Mouse (Mus musculus) urinary bladder, postnatal 36 days (tissue): ENCODE measurements around the gene Gm21964.
A peak's percentile ranks its signal among the peaks of the same experiment; 100 is the strongest.

Source experiments
- DNase-seq, 2 experiments: peaks; one replicate each; pipeline ENCODE4 v3.0.0; 2022; ENCODE audit warnings: low spot score in 2 of 2, mixed read lengths in 1 of 2

The Gm21964 gene

DNA sequence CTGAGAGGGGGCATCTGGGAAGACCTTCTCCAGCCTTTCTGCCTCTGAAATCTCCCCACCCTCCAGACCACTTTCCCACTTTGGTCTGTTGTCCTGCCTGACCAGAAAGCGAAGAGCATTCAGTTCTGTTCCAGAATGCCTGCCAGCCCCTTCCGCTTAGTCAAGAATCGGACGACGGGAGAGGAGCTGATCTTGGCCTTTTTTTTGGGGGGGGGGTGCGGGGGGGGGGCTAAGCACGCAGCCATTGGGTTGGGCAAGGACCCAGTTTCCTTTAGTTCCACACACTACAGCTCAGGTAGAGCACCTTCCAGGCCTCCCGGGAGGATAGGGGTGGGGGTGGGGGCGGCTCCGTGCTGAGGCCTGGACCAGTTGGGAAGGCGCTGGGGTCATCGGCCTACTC is at the start of gene Gm21964:
TSS of gene Gm21964 (plus strand) at position 301 of the 400 bp plus-strand sequence.
- DNase-seq: no peak

DNA sequence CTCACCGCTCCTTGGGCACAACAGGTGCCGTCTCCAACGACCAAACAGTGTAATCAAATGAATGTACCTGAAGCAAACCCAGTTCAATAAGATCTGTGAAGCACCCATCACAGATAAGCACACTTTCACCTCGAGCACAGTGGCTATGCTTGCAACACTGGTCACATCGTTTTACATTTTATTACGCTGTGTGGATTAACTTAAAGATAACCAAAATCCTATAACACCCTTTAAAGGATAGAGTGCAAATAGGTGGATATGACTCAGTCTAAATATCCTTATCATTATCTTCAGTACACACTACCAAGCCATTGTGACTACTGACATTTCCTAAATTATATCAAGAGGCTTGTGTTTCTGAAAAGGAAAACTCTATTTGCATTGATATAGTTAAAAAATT is 49.8 kb upstream of the Gm21964 start:
- DNase-seq: no peak

- no peak for DNase-seq
Measured at GRCm38 (mm10) chr8:110058207-110058606, 42.8 kb upstream of the Gm21964 start.

DNA sequence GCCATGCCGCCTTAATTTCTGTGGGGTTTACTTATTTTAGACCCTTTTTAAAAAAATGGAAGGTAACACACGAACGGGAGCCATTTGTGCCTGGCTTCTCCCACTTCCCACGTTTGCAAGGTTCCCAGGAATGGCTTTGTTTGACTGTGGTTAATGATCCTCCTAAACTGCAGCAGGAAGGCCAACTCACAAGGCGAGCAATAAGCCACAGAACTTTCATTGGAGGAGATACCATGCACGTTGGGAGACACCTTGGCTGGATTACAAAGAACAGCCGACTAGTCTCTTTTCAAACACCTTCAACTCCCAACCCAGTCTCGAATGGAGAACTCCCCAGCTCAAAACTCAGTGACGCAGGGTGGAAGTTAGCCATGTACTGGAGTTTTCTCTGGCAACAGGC is 36.8 kb upstream of the Gm21964 start:
- no peak for DNase-seq

DNA sequence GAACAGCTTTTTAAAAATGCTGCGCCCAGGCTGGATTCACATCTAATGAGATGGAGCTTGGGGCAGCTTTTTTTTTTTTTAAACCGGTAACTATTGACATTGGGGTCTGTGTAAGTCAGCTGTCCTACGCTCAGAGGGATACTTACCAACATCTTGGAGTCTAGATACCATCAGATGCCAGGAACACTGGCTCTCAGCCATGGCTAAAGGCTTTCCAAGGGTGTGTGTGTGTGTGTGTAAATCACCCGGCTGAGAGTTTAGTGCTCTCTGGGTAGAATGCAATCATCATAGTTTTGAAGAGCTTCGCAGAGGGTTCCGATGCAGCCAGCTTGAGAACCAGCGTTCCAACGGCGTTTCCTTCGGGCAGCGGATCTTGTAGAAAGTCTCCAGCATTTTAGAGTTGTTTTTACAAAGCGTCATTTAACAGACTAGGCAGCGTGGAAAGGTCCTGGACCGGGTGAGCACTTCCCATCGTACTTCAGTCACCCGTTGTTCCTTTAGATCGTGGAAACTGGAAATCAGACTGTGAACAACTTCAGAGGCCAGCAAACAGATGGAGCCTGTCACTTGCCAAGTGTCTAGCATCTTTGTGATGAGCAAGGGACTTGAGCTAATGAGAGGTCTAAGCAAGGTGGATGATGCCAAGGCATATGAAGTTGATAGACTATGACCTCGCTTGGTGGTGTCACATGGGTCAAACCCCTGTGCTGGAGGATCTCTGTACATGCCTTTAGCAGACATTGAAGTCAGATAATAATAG is 36.2 kb upstream of the Gm21964 start:
- no peak for DNase-seq

DNA sequence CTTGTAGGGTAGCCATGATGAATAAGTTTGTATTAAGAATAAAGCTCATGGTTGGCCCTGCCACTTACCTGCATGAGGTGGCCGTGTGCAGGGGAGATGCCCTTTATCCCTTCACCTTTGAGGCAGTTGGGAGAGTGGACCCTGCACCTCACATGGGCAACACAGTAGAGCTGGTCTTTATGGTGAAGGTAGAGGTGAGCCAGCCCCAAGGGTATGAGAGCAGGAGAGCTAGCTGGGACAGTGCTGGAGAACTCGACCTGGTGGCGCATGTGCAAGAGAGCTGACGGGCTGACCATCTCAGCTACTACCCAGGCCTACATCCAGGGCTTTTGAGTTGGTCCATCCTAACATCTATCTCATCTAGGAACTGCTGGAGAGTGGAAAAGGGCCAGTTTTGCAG is 35.3 kb upstream of the Gm21964 start:
- DNase-seq: no peak

- no peak for DNase-seq
Measured at GRCm38 (mm10) chr8:110069706-110070105, 31.3 kb upstream of the Gm21964 start.

GRCm38 (mm10) chr8:110071600-110071999 is 29.4 kb upstream of the Gm21964 start:
- peak; percentile 10 to 65 for DNase-seq

DNA sequence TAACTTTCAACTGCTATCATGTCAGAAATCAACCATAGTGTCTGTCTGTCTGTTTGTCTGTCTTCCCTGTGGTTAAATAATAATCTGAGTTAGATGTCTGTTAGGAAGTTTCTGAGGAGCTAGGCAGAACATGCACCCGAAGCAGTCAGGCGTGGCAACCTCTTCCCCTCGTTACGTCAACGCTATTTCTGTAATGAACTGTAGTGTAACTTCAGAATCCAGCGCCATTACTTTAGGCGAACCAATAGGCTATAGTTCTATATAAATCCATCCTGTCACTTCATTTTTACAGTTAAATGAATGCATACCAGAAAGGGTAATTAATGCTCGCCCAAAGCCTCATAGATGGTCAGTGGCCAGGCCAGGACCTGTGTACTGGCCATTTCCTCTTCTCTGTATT is 26.5 kb upstream of the Gm21964 start:
- DNase-seq: no peak

DNA sequence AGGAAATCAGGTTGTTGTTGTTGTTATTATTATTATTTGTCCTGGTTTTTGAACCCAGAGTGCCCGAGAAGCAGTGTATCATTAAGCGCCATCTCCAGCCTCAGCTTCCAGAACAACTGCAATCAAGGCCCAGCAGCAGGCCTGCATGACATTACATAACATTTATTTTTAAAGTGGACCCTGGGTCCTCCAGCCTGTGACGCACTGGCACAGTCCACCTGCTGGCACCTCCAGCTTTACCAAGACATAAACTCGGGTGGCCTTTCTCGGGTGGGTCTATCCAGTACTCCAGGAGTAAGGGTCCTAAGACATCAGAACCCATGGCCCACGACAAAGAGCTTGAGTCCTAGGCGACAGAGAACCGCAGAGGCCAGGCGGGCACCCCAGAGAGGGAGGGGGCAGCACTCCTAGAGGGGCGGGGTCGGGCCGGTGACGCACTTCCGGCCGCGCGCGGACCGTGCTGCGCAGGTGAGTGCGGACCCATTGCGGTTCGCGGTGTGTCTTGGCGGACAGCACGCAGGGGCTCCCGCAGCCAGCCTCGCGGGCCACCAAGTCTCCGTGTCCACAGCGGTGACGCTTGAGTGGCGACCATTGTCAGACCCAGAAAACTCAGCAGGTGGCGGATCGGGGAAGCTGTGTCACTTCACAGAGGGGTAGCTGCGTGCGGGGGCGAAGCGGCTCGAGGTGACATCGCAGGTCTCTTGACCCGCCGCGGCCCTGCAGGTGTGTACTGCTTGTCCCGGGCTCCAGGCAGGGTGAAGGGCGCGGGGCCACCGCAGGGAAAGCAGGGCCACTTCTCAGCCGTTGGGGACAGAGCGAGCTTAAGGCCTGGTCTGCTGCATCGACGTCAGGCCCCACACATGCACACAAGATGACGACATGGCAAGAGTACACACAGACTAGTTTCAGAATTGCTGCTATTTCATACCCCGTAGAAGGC is 21.5 kb upstream of the Gm21964 start, which contains the start of gene Zfp612:
TSS of gene Zfp612 (plus strand) at position 465 of the 940 bp plus-strand sequence.
- DNase-seq: peak; percentile 48 to 54

DNA sequence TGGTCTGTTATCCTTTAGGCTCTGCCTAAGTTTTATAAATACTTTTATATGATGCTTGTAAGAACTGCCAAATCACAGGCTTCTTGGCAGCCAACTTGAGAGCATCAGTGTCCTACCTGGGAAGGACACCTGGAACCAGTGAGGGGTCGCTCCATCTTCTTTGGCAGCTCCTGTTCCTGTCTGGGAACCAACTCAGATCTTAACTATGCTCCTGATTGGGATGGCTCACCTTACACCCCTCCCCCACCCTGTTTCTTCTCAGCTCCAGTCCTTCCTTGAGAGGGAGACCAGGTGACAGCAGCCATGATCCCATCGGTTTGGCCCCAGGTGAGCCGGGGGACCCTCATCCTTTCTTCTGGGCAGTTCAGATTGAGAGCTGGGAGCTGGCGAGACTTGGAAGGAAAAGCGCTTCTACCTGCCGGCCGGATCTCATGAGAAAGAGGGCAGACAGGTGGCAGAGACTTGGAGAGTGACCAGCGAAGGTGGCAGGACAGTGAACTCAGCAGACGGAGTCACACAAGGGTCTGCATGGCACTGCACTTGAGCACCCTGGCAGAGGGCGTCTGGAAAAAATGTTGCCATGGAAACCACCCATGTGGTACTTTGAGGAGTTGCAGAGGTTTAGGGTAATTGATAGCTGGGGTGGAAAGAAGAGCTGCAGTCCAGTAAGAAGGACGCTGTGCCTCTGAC is 18.4 kb upstream of the Gm21964 start:
- no peak for DNase-seq

GRCm38 (mm10) chr8:110091869-110092268 is 9.1 kb upstream of the Gm21964 start:
- DNase-seq: peak in 1 of 2 experiments; percentile 13

DNA sequence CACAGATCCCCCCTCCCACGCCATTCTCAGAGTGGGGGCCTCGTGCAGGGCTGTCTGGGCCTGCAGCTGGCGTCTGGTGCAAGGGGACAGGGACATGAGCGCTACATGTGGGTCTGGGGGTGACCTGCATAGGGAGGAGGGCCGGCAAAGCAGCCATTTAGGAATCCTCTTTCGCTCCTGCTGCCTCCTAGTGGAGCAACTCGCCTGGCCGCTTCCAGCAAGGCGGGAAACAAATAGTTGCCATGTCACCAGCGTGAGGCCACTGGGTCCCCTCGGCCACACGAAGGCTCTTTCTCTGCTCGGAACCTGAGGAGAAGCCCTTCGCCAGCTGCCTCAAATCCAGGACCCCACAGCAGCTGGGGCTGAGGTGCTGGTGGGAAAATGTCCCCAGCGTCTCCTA is 669 bp downstream of the Gm21964 start:
- no peak for DNase-seq

- DNase-seq: no peak
Measured at GRCm38 (mm10) chr8:110102653-110103052, 1.6 kb downstream of the Gm21964 start, which contains the start of gene Gm17720. TSS of gene Gm17720 (minus strand) at chr8:110102753.

DNA sequence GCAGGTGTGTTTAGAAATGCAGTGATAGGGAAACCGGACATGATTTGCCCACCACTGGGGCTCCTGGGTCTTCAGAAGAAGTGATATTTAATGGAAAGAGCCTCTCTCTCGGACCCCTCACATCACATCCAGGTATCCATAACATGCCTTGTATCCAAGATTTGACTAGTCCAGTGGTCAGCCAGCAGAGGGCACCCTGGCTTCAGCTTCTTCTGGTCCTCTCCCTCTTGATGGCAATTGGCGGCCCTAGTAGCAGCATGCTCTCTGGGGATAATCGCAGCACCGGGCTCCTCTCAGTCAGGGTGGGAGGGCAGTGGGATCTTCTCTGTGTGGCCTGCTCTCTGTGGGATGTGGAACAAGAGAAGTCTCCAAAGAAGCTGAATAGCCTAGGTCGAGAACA is 18.7 kb downstream of the Gm21964 start:
- DNase-seq: no peak

- peak; percentile 49 to 62 for DNase-seq
Measured at GRCm38 (mm10) chr8:110130537-110130936, 29.5 kb downstream of the Gm21964 start.

- no peak for DNase-seq
Measured at GRCm38 (mm10) chr8:110134236-110134635, 33.2 kb downstream of the Gm21964 start.

GRCm38 (mm10) chr8:110135515-110135914 is 34.5 kb downstream of the Gm21964 start:
- no peak for DNase-seq

DNA sequence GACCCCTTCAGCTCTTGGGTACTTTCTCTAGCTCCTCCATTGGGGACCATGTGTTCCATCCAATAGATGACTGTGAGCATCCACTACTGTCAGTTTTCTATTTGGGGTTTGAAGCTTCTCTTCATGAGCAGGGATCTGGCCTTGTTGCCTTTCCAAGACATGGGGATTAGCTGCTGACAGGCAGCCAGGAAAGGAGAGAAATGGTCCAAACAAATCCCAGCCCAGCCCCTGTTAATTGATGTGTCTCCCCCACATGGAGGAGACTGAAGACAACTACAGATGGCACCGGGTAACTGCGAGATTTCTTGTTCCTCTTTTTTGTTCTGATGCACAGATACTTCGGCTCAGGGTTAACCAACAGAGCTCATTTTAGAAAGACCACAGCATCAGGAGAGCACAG is 39.1 kb downstream of the Gm21964 start:
- DNase-seq: no peak

GRCm38 (mm10) chr8:110140770-110141169 is 39.8 kb downstream of the Gm21964 start:
- no peak for DNase-seq

GRCm38 (mm10) chr8:110145538-110145937 is 44.5 kb downstream of the Gm21964 start:
- peak; percentile 7 to 20 for DNase-seq

GRCm38 (mm10) chr8:110152951-110153350 is 51.9 kb downstream of the Gm21964 start:
- no peak for DNase-seq
